Mouse (Mus musculus) megakaryocyte progenitor cell, adult 5-6 weeks (primary cell): Measurements from ENCODE around the gene Dqx1. TPM values are rescaled to one million over a fixed set of nuclear protein-coding genes. Genes with fewer than 3 reads are reported as not detected.

Experiments
- ATAC-seq: replicated peaks from 2 replicates; pipeline ENCODE4 v1.8.0; 2016; ENCODE audit warnings: mild to moderate bottlenecking, moderate TSS enrichment, inconsistent platforms; ENCODE audit not compliant: poor library complexity
- total RNA-seq, 2 experiments: library from RNA; stranded (forward) in 1 of 2; stranded (reverse) in 1 of 2; fragments of 157-497, 149-512 nt in 1 of 2; fragments of 200-1000 nt in 1 of 2; gene quantifications; 2 replicates each; pipeline versions ENCODE4 v1.2.3 to v1.2.4; 2015 to 2017

The Dqx1 gene
- total RNA-seq (2015): 1.2 and 1.7 TPM in 2 replicates
- total RNA-seq (2017): 0.75 and 1.0 TPM in 2 replicates

- ATAC-seq: no peak
Observed at GRCm38 (mm10) chr6:83057790-83058189, at the start of gene Dqx1. Gene Dqx1 (plus strand): TSS chr6:83057844.

- ATAC-seq: peak; percentile 25
Observed at GRCm38 (mm10) chr6:83008659-83009058, 49.0 kb upstream of the Dqx1 start.

- ATAC-seq: peak; percentile 30; the same call in 1 of the 2 replicates
Observed at GRCm38 (mm10) chr6:83010010-83010409, 47.6 kb upstream of the Dqx1 start.

- ATAC-seq: no peak
Observed at GRCm38 (mm10) chr6:83011255-83011654, 46.4 kb upstream of the Dqx1 start.

- ATAC-seq: no peak
Observed at GRCm38 (mm10) chr6:83011756-83012155, 45.9 kb upstream of the Dqx1 start.

- ATAC-seq: peak; percentile 37
Observed at GRCm38 (mm10) chr6:83013444-83013843, 44.2 kb upstream of the Dqx1 start.

- ATAC-seq: peak; percentile 77
Observed at GRCm38 (mm10) chr6:83014482-83015466, 42.9 kb upstream of the Dqx1 start.

GRCm38 (mm10) chr6:83015749-83016148 is 41.9 kb upstream of the Dqx1 start:
- ATAC-seq: no peak

- ATAC-seq: no peak
Observed at GRCm38 (mm10) chr6:83017190-83017589, 40.5 kb upstream of the Dqx1 start.

- ATAC-seq: no peak
Observed at GRCm38 (mm10) chr6:83019044-83019443, 38.6 kb upstream of the Dqx1 start.

- peak; percentile 78 for ATAC-seq
Observed at GRCm38 (mm10) chr6:83020121-83020520, 37.5 kb upstream of the Dqx1 start.

GRCm38 (mm10) chr6:83020836-83021593 is 36.6 kb upstream of the Dqx1 start:
- ATAC-seq: no peak

GRCm38 (mm10) chr6:83023008-83023407 is 34.6 kb upstream of the Dqx1 start:
- ATAC-seq: no peak

- no peak for ATAC-seq
Observed at GRCm38 (mm10) chr6:83023786-83024185, 33.9 kb upstream of the Dqx1 start.

GRCm38 (mm10) chr6:83024421-83024820 is 33.2 kb upstream of the Dqx1 start:
- ATAC-seq: no peak

- ATAC-seq: no peak
Observed at GRCm38 (mm10) chr6:83025221-83025620, 32.4 kb upstream of the Dqx1 start.

GRCm38 (mm10) chr6:83027293-83027692 is 30.4 kb upstream of the Dqx1 start:
- 0 out of 2 replicates have a peak, but pooled peaks have one; percentile 7 for ATAC-seq

- no peak for ATAC-seq
Observed at GRCm38 (mm10) chr6:83027706-83028105, 29.9 kb upstream of the Dqx1 start.

- no peak for ATAC-seq
Observed at GRCm38 (mm10) chr6:83029777-83030176, 27.9 kb upstream of the Dqx1 start.

- no peak for ATAC-seq
Observed at GRCm38 (mm10) chr6:83031111-83031510, 26.5 kb upstream of the Dqx1 start.

GRCm38 (mm10) chr6:83031921-83032590 is 25.6 kb upstream of the Dqx1 start:
- ATAC-seq: no peak
